Mouse (Mus musculus) hematopoietic stem cell, adult 5-6 weeks (primary cell): ENCODE results near the gene Fgf7. TPM values are rescaled to one million over a fixed set of nuclear protein-coding genes. Genes with fewer than 3 reads are reported as not detected.

Source experiments
- total RNA-seq: library from RNA; stranded (forward); fragments of 172-1452, 232-1000 nt; gene quantifications from 2 replicates; pipeline ENCODE4 v1.2.3, GENCODE M21; 2017

Fgf7 gene
- total RNA-seq, 1 experiment from 2014 or later, result not detected

Other genes with a start within 250 kb of the Fgf7 start
- gene Galk2, start 175.5 kb upstream of the Fgf7 start, total RNA-seq, result 38.5 and 53.4 TPM in 2 replicates
- 193 and 208 TPM in 2 replicates for gene Cops2, start 175.5 kb upstream of the Fgf7 start, total RNA-seq
- not detected in 2 replicates for gene Fam227b, start 117.3 kb downstream of the Fgf7 start, total RNA-seq
- 16.4 and 18.9 TPM in 2 replicates for gene Dtwd1, start 117.5 kb downstream of the Fgf7 start, total RNA-seq
- gene Gm17555, start 180.4 kb downstream of the Fgf7 start, total RNA-seq, result not detected in 2 replicates